In genomic region chr12:26415104-26415771, GRCm38 (mm10) we compare ENCODE assay signal across 8 mouse cellular contexts. TPM values are rescaled to one million over a fixed set of nuclear protein-coding genes. Genes with fewer than 3 reads are reported as not detected.
DNase-seq lines count a peak whose midpoint lies in the region; ATAC-seq lines count a peak whose summit lies in the region.

Gene Rnf144a (minus strand): TSS chr12:26415254.

- peaks cover 39% of the 10 kb centered on the region for H3K4me1 ChIP-seq in hindbrain, embryonic 13.5 days (replicated peaks)

- H3K9me3 ChIP-seq in hindbrain, embryonic 13.5 days: no peaks in the 10 kb centered on the region

- peak; percentile 93 for ATAC-seq in hindbrain, embryonic 13.5 days (ENCODE audit: low FRiP score)

- H3K4me3 ChIP-seq in hindbrain, embryonic 13.5 days: peak within 1 kb of the TSS; percentile 83

- H3K9ac ChIP-seq in hindbrain, embryonic 13.5 days: peak within 1 kb of the TSS; percentile 98

- DNase-seq in R1 (ENCODE audit: low read depth, low spot score): peak; percentile 73
- DNase-seq in cerebellum, postnatal 14 days: peak; percentile 98 to 99
- DNase-seq in frontal cortex, postnatal 25 days (ENCODE audit: low spot score in 2 of 2): peak; percentile 91 to 94
- peak; percentile 99 for DNase-seq in layer of hippocampus, postnatal 25 days (ENCODE audit: extremely low spot score in 1 of 2, low spot score in 1 of 2)
- peak; percentile 97 for DNase-seq in lung, postnatal 14 days
- peak; percentile 75 for DNase-seq in retina, adult 2 months (ENCODE audit: low read depth, low spot score)
- peak; percentile 93 for DNase-seq in thymus, postnatal 25 days

- H3K36me3 ChIP-seq in hindbrain, embryonic 13.5 days: no peaks in the 10 kb centered on the region

- H3K27me3 ChIP-seq in hindbrain, embryonic 13.5 days: no peaks in the 10 kb centered on the region

- peak within 1 kb of the TSS; percentile 87 for H3K4me2 ChIP-seq in hindbrain, embryonic 13.5 days

- WGBS in hindbrain, embryonic 13.5 days: under 1% methylated on average over 45 of the region's 45 CpGs

- H3K27ac ChIP-seq in hindbrain, embryonic 13.5 days: peak within 1 kb of the TSS; percentile 89

RNA-seq across cellular contexts. Expression of gene Rnf144a, which starts in this region (rescaled TPM):
- polyA plus RNA-seq in hindbrain, embryonic 13.5 days (2015; fragmentation: Nextera tagmentation; extraction: Ambion mirVana): 26.0 and 26.6 TPM in 2 replicates
- 10 to 100 TPM; 26.6 to 27.0 TPM for total RNA-seq in layer of hippocampus, postnatal 25 days (2021)

Comparison
In these comparisons a context has a peak if more than half of its experiments do, and no peak if none do; other contexts are left out.
1. Peak in every context shown above with its lines: DNase-seq, ATAC-seq, H3K4me3 ChIP-seq and H3K27ac ChIP-seq.